Mouse (Mus musculus) brown adipose tissue, adult 24 weeks (tissue): ENCODE results near the gene Uri1. TPM values are rescaled to one million over a fixed set of nuclear protein-coding genes. Genes with fewer than 3 reads are reported as not detected.

ENCODE experiments used
- H3K27ac ChIP-seq: fragments of 200-500 bp; replicated peaks from 2 replicates; pipeline ENCODE4 v1.5.1; 2012; ENCODE audit warnings: low read depth, mild to moderate bottlenecking, low read length
- H3K4me1 ChIP-seq: fragments of 200-500 bp; 2 replicates; pipeline ENCODE4 v1.6.1; 2012; ENCODE audit warnings: low read length, mixed read lengths; ENCODE audit not compliant: control insufficient read depth, insufficient read depth, insufficient read length
- H3K4me3 ChIP-seq: fragments of 200-500 bp; 2 replicates; pipeline ENCODE4 v1.5.1; 2012; ENCODE audit warnings: low read depth, mild to moderate bottlenecking, low read length, moderate library complexity; ENCODE audit not compliant: insufficient read depth
- polyA plus RNA-seq: library from polyadenylated mRNA; stranded (reverse); fragments of >200 nt; gene quantifications from 2 replicates; pipeline ENCODE4 v1.2.4, GENCODE M21; 2012; ENCODE audit not compliant: missing spikeins, insufficient read depth, insufficient read length

Uri1 gene
- polyA plus RNA-seq, 1 experiment: 21.0 TPM

DNA sequence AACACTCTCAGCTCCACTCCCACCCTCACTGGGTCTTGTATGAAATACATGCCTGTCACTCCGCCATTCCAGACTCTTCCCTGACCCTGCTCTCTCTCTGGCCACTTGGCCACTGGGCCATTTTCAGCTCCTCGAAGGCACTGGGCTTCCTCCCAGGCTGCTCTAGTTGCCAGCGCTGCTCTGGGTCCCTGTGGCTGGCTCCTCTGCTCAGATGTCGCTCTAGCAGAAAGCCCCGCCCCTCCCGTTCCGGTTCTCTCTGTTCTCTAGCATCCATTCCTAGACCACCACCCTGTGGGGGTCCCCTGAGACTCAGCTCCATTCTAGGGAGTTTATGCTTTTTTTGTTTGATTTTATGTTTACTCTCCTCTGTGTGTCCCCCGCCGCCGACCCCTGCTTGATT is 104.4 kb downstream of the Uri1 start:
- Histone ChIP-seq H3K4me3 (no peak overlapping the region), H3K4me1 (no peaks in the 10 kb centered on the region)

DNA sequence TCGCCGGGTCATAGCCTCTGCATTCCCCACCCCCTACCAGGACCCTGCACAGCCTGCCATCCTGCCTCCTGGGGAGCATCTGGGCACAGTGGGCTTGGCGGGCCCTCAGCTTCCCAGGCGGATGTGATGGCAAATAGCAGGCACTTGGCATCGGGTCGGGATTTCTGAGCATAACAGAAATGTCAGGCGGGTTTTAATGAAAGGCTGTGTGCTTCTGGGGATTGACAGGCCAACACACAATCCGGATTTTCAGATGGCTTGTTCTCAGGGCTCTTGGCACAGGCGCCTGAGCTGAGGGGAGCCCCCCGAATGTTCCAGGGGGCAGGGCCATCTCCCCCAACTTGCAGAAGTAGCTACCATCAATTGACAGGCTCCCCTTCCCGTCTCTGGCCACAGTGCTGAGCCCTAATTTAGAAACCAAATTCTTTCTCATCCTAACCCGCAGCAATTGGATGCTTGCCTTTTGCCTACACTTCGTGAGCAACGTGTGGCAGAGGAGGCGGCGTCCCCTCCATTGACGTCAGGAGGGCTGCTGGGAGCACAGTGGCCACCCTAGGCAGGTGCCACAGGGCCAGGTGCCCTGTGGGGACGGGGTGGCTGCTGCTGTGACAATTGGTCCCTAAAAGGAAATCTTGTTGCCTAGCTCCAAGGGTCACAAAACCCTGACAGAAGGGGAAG is 106.5 kb downstream of the Uri1 start:
- H3K27ac ChIP-seq: no peak overlapping the region
- no peaks in the 10 kb centered on the region for H3K4me1 ChIP-seq
- H3K4me3 ChIP-seq: no peak overlapping the region

More for the DNA sequence above, 104.4 kb downstream of the Uri1 start:
- H3K27ac ChIP-seq: no peak overlapping the region

DNA sequence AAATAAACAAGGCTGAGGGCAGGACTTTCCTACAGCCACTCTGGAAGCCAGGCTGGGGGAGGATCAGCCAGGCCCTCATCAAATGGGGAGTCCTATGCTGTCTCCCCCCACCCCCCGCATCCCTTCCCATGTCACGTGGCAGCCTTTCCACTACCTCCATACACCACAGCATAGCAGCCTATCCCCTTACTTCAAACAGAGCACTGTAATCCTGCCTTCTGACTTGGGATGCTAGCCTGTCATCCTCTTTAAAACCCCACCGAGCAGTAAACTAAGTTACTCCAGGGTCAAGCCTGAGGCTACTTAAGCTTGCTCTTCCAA is 111.6 kb downstream of the Uri1 start:
- no peak overlapping the region for H3K4me3 ChIP-seq
- 0 out of 2 replicates have a peak, but pooled peaks cover 3% of the 10 kb centered on the region for H3K4me1 ChIP-seq

DNA sequence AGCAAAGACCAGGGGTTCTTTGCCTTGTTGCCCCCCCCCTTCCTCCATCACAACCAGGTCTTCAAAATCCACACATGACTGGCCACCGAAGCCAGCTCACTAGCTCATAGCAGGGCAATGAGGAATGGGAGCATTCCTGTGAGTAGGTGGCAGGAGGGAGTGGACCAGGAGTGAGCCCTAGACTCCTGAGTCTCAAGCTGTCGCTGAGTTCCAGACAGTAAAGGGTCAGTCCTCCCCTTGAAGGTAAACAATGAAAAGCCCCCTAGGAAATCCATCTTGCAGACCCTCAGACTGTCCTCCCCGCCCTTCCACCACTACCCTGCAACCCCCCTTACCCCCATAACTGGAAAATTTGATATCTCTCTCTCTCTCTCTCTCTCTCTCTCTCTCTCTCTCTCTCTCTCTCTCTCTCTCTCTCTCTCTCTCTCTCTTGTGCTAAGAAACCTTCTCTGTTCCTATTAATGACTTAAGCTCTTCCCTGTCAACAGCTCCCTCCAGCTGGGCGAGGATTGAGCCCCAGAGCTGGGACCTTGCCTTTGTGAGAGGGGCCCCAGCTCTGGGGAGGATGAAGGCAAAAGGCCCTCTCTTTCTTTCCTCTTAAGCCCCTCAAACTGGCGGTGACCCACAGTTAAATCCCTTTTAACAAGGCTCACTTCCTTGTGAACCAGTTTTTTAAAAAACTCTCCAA is 112.1 kb downstream of the Uri1 start:
- Histone ChIP-seq H3K4me1 (0 out of 2 replicates have a peak, but pooled peaks cover 3% of the 10 kb centered on the region), H3K4me3 (no peak overlapping the region), H3K27ac (no peak overlapping the region)

More for the DNA sequence above, 111.6 kb downstream of the Uri1 start:
- no peak overlapping the region for H3K27ac ChIP-seq

DNA sequence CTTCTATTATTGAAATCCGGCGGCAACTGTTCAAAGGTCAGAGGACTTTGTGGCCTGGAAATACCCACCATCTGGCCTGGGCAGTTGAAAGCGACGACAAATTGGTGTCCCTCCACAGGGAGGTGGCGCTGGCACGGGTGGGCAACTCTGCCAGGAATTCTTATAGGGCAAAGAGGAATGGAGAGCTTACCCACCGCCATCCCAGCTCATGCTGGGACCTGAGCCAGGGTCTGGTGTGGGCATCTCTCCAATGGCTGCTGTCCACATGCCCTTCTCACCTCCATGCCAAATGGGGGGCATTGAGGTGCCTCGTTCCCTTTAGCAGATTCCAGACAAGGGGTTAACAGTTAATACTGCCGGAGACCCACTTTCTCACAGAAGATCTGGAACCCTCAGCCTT is 113.2 kb downstream of the Uri1 start:
- Histone ChIP-seq H3K4me3 (no peak overlapping the region), H3K27ac (no peak overlapping the region), H3K4me1 (0 out of 2 replicates have a peak, but pooled peaks cover 3% of the 10 kb centered on the region)

Other genes with a start within 250 kb of the Uri1 start
- 0.54 TPM in 1 of 2 replicates, not detected in the other for gene Zfp536, start 249.9 kb downstream of the Uri1 start, polyA plus RNA-seq
- 1.3 and 3.4 TPM in 2 replicates for gene Ccne1, start 84.0 kb upstream of the Uri1 start, polyA plus RNA-seq
- 56.3 and 63.9 TPM in 2 replicates for gene 1600014C10Rik, start 159.7 kb upstream of the Uri1 start, polyA plus RNA-seq
- gene Plekhf1, start 204.5 kb upstream of the Uri1 start, polyA plus RNA-seq: 1.1 and 3.3 TPM in 2 replicates
- gene Pop4, start 247.9 kb upstream of the Uri1 start, polyA plus RNA-seq: 17.2 and 20.0 TPM in 2 replicates